8 mouse cellular contexts compared by ENCODE assay signal in the genomic region with DNA sequence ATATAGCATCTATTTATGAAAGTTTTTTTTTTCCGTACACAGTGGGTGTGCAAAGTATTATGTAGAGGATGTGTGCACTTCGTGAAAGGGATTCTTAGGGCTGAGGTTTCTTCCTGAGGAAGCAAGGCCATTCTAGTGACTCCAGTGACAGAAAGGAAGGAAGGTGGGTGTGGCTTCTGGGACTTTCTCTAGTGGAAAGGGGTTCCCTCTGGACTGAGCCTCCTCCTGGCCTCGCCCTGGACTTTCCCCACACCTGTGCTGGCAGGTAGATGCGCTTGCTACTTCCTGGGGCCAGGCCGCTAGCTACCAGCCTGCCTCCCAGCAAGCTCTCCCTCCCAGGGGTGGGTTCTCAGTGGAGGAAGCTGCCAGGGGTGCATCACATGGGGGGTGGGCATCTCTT. TPM values are rescaled to one million over a fixed set of nuclear protein-coding genes. Genes with fewer than 3 reads are reported as not detected.
DNase-seq lines count a peak whose midpoint lies in the region; ATAC-seq and TF ChIP-seq lines count a peak whose summit lies in the region.

No protein-coding gene starts in this region.

- no peak for ATAC-seq in limb, embryonic 15.5 days (ENCODE audit: insufficient number of reproducible peaks, low FRiP score, low TSS enrichment, low read depth)

- no peaks in the 10 kb centered on the region for H3K36me3 ChIP-seq in limb, embryonic 15.5 days
- no peaks in the 10 kb centered on the region for H3K36me3 ChIP-seq in small intestine, adult 2 months (ENCODE audit: control insufficient read depth, insufficient read depth, low read length)

- WGBS in limb, embryonic 15.5 days: 45% methylated on average over 5 of the region's 5 CpGs
- WGBS in small intestine, adult 2 months: 16% methylated on average over 5 of the region's 5 CpGs

- peak; percentile 27 for DNase-seq in A20 (ENCODE audit: low read depth, low spot score)
- DNase-seq in heart, postnatal 10 days: peak; percentile 20 to 34
- DNase-seq in left cerebral cortex, postnatal 25 days (ENCODE audit: low spot score in 2 of 2): no peak
- no peak for DNase-seq in left cerebral cortex, postnatal 14 days (ENCODE audit: low spot score in 2 of 2)
- DNase-seq in thymus, postnatal 25 days: no peak

- intact Hi-C loops in heart, postnatal 10 days (cut with DNase I): loop anchor here (5.0 to 10.0 kb wide), 4 partner anchors 68 to 345 kb away; no protein-coding TSS in a partner anchor
- intact Hi-C loops in left cerebral cortex, postnatal 25 days (cut with DNase I): loop anchor here (2.0 kb wide), 5 partner anchors 35 to 125 kb away; no protein-coding TSS in a partner anchor
- intact Hi-C loops in left cerebral cortex, postnatal 14 days (cut with DNase I): loop anchor here (5.0 kb wide), 3 partner anchors 68 to 143 kb away; no protein-coding TSS in a partner anchor

- H3K4me1 ChIP-seq in brown adipose tissue, adult 24 weeks (ENCODE audit: control insufficient read depth, insufficient read depth, insufficient read length, low read length): peaks cover 27% of the 10 kb centered on the region
- peaks cover 46% of the 10 kb centered on the region for H3K4me1 ChIP-seq in limb, embryonic 15.5 days
- H3K4me1 ChIP-seq in small intestine, adult 2 months (ENCODE audit: control insufficient read depth, insufficient read depth, insufficient read length, low read length): peaks cover 26% of the 10 kb centered on the region; the same call in 1 of the 2 replicates

- no peak for TF ChIP-seq POLR2A in small intestine, adult 2 months (IDR thresholded peaks at IDR 0.05; ENCODE audit: low read depth, low read length)

- peak overlapping the region; percentile 91 for H3K27ac ChIP-seq in brown adipose tissue, adult 24 weeks (replicated peaks; ENCODE audit: low read depth, low read length)
- H3K27ac ChIP-seq in limb, embryonic 15.5 days: peak overlapping the region; percentile 87; the same call in 1 of the 2 replicates
- peak overlapping the region; percentile 78 for H3K27ac ChIP-seq in small intestine, adult 2 months (ENCODE audit: insufficient read depth, low read depth, low read length)

- peak overlapping the region; percentile 84 for H3K4me3 ChIP-seq in brown adipose tissue, adult 24 weeks (ENCODE audit: insufficient read depth, low read depth, low read length)
- peak overlapping the region; percentile 58 for H3K4me3 ChIP-seq in limb, embryonic 15.5 days
- H3K4me3 ChIP-seq in small intestine, adult 2 months (ENCODE audit: low read depth, low read length): peak overlapping the region; percentile 79

- peak overlapping the region; percentile 79; the same call in 1 of the 2 replicates for H3K9ac ChIP-seq in limb, embryonic 15.5 days

- no peaks in the 10 kb centered on the region for H3K27me3 ChIP-seq in limb, embryonic 15.5 days
- H3K27me3 ChIP-seq in small intestine, adult 2 months (ENCODE audit: control insufficient read depth, insufficient read depth, low read length): no peaks in the 10 kb centered on the region

- peak overlapping the region; percentile 81 for H3K4me2 ChIP-seq in limb, embryonic 15.5 days

- no peak for TF ChIP-seq CTCF in small intestine, adult 2 months (IDR thresholded peaks at IDR 0.05; ENCODE audit: extremely low read depth, insufficient read length, insufficient replicate concordance, low read depth, low read length)

- no peaks in the 10 kb centered on the region for H3K9me3 ChIP-seq in limb, embryonic 15.5 days

RNA-seq across cellular contexts. Expression of a gene that starts 1.7 kb away (rescaled TPM):
- 7.8 and 14.1 TPM in 2 replicates for polyA plus RNA-seq in brown adipose tissue, adult 24 weeks (2012; ENCODE audit: insufficient read depth, insufficient read length, missing spikeins)
- 10 to 100 TPM; 40.5 to 43.6 TPM for total RNA-seq in heart, postnatal 10 days (2021)
- 27.6 and 33.0 TPM in 2 replicates for polyA plus RNA-seq in limb, embryonic 15.5 days (2015; fragmentation: Nextera tagmentation; extraction: Ambion mirVana)
- polyA plus RNA-seq in small intestine, adult 2 months (2012; rRNA removed): 28.6 and 54.8 TPM in 2 replicates
- total RNA-seq in left cerebral cortex, postnatal 25 days (2021): 10 to 100 TPM; 30.6 to 44.1 TPM
- 10 to 100 TPM; 31.2 to 33.8 TPM for total RNA-seq in left cerebral cortex, postnatal 14 days (2021)

RNA-seq across cellular contexts. Expression of a gene that starts 28.1 kb away (rescaled TPM):
- not detected in 2 replicates for polyA plus RNA-seq in brown adipose tissue, adult 24 weeks (2012; ENCODE audit: insufficient read depth, insufficient read length, missing spikeins)
- total RNA-seq in heart, postnatal 10 days (2021): not detected
- polyA plus RNA-seq in limb, embryonic 15.5 days (2015; fragmentation: Nextera tagmentation; extraction: Ambion mirVana): not detected in 2 replicates
- 0.61 TPM in 1 of 2 replicates, not detected in the other for polyA plus RNA-seq in small intestine, adult 2 months (2012; rRNA removed)
- not detected for total RNA-seq in left cerebral cortex, postnatal 25 days (2021)
- not detected for total RNA-seq in left cerebral cortex, postnatal 14 days (2021)

Comparison
In these comparisons a context has a peak if more than half of its experiments do, and no peak if none do; other contexts are left out.
1. DNase-seq: peak in A20 (single experiment) and heart, postnatal 10 days (2 of 2); none in left cerebral cortex, postnatal 25 days (0 of 2), left cerebral cortex, postnatal 14 days (0 of 2) and thymus, postnatal 25 days (single experiment).
2. Peak in every context shown above with its lines, with median percentiles within 50 percentile points of each other: H3K27ac ChIP-seq and H3K4me3 ChIP-seq.